Mouse (Mus musculus): ENCODE results near the gene Msmp.
A peak's percentile ranks its signal among the peaks of the same experiment; 100 is the strongest.
"Not testable (repeated sequence)": the region's sequence is repeated elsewhere in the genome, so short reads cannot be mapped to it uniquely, and the experiment has no call there.

The Msmp gene

DNA sequence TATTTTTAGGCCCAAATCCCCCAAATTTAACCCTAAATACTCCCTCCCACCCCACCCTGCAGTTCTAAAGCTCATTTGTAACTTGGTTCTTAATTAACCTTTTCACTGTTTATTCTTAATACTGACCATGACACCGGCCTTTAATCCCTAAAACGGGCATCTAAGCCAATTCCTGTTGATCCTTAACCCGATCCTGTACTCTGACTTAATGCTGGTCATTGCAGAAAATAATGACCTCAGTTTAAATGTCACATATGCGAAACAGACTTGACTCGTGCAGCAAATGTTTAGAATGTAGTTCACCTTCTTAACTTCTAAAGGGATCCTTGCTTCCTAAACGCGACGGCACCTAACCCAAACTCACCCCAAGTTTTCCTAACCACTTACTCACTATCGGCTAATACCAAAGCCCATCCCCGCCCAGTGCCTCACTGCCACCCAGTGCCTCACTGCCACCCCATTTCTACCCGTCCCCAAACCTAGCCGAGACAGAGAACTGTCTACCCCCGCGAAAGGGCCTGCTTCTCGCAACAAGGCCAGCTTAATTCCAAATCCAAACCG is 22.8 kb downstream of the Msmp start:
- no peak for DNase-seq

DNA sequence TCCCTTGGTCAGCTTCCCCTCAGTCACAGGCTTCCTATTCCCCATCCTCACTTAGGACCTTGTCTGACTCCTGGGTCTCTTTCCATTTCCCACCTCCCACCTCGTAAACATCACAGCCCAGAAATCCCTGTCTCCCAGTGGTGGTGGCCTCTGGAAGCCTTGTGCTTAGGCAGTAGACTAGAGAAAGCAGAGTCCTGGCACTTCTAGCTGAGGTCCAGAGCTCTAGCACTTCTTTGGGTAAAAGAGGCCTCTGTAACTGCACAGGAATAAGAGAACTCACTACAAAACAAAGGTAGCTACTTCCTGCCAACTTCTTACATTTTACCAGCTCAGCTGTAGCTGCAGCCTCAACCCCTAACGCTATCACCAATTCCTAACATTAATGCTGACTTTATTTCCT is 23.3 kb downstream of the Msmp start:
- DNase-seq, result no peak

DNA sequence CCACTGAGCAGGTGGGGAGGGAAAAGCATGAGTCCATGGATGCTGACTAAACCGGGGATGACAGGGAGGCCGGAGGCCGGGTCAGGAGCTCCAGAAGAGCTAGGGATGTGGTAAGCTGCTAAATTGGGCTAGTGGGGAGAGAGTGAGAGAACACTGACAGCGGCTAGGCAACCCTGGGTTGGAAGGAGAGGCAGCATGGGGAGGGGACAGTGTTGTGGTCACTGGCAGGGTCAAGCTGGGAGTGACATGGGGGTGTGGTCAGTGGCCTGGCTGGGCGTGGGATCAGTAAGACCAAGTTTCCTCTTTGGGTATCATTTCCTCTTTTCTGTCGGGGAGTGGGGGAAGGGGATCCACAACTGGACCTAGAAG is 24.1 kb downstream of the Msmp start:
- DNase-seq, result peak; percentile 65 to 72

DNA sequence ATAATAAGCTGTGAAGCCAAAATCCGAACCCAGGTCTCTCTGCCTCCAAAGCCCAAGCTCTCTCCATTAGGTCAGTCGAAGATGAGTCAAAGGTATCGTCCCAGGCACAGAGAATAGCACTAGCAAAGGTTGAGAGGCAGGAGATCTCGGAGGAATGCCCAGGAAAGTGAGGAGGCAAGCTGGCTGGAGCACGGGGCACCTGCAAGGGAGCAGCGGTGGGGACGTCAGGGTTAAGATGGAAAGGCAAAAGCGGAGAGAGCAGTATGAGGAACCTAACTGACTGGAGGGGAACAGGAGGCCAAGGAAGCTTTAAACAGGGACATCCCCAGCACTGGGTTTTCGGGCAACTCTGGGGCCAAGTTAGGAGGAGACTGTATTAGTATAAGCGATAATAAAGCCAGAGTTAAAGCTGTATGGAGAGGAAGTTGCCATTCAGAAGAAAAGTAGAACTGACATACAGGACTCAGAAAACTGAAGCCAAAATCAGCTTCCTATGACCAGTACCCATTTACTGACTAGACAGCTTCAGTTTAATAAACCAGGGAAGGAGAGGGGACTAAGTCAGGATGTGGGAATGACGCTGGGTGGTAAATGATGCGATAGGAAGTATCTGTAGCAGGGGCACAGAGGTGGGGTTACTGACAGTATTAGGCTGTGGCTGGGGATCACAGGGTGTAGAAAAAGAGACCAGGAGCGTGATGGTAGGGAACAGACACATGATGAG is 24.6 kb downstream of the Msmp start:
- DNase-seq, result no peak

DNA sequence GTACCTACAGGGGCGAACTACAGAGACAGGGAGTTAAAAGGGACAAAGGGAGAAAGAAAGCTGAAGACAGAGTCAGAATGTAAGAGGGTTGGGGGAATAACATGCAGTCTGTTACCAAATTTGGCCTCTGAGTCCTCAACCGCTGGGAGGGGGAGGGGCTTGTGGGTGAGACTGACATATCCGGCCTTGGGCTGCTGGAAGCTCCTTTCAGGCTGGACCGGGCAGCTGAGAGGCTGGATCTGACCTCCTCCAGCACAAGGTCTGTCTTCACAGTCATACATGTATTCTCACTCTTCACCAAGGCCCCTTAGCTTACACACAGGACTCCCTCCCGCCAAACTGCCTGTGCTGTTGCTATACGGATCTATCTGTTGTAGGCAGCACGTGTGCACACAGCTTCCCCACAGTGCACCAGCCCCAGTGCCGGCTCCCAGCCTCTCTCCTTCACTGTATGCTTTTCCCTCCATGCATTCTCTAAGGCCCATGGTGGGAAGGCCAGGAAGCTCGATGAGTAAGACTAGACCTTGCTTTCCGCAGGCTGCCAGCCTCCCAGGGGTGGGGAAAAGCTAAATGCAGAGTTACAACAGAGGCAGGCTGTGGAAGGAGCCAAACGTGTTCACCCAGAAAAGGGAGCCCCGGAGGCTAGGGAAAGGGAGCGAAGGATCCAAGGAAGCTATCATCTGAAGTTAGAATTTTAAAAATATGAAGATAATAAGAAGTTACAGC is 25.5 kb downstream of the Msmp start:
- peak; percentile 87 to 93 for DNase-seq

DNA sequence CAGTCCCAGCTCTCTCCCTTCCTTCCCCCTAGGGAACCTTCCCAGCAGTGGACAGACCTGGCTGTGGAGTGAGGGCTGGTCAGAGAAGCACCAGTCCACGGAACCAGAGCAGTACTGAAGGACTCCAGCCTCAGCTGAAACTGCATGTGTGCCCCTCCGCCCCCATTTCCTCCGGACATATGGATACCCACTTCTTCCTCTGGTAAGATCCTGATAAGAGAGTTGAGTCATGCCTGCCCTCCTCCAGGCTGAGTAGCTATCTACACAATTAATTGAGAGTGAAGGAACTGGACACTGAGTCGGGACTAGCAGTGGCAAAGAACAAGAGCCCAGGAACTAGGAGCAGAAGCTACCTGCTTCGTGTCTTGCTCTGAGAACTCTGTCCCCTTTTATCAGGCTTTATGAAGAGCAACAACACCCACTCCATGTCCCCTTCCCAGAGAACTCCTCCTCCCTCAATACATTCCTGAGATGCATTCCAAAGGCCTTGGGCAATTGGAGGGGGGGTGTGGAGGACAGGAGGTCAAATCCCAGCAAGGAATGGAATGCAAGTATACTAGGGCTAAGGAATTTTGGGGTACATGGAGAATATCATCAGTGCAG is 26.2 kb downstream of the Msmp start:
- DNase-seq, result peak in 1 of 2 experiments; percentile 24

DNA sequence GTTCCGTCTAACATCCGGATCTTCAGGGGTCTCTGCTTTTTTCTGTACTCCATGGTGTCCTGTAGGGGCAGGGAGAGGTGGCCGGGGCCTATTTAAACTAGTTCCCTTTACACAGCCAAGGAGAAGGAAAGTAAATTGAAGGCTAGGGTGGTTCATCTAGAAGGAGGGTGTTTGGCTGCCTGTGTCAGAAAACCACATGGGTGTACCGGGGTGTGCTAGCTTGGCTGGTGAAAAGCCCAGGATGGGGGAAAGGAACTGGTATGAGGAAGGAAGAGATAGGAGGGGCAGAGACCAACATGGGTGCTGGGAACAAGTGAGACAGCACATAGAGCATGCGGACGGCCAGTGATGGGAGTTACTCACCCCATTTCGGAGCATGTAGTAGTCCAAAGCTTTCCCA is 28.4 kb downstream of the Msmp start:
- no peak for DNase-seq

DNA sequence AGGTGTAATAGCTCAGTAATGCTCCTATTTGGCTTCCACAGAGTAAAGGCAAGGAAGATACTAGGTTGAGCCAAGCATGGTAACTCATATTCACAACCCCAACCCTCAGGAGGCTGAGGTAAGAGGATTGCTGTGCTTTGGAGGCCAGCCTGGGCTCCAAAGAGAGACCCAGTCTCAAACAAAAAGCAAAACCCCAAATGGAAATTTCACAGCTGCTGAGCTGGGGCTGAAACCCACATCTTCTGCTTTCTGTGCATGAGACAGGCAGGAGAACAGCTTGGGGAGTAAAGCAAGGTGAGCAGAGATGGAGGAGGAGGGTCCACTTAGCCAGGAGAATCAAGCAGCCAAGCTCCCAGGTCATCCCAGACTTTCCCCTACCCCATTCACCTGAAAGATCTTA is 30.4 kb downstream of the Msmp start:
- no peak for DNase-seq

DNA sequence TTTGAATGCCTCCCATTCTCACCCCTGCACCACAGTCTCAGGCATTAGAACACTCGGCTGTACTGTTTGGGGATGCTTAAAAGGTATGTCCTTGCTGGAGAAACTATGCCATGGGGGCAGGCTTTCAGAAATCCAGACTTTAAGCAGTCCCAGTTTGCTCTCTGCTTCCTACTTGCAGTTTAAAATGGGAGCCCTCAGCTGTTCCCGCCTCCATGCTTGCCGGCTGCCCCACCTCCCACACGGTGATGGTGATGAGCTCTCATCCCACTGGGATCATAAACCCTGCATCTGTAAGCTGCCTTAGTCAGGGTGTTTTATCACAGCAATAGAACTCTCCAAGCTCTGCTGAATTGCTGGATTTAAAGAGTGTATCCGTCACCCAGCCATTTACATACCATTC is 31.9 kb downstream of the Msmp start:
- no peak for DNase-seq

DNA sequence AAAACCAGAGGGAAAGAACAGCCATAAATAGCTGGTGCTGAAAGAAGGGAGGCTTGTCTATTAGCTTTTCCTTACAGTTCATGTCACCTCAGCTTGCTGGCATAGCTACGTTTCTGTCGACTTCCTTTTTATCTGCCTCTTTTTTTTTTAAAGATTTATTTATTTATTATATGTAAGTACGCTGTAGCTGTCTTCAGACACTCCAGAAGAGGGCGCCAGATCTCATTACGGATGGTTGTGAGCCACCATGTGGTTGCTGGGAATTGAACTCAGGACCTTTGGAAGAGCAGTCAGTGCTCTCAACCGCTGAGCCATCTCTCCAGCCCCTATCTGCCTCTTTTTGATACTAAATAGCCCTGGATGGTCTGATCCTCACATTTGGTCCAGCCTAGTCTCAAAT is 32.4 kb downstream of the Msmp start:
- not testable (repeated sequence) for DNase-seq

DNA sequence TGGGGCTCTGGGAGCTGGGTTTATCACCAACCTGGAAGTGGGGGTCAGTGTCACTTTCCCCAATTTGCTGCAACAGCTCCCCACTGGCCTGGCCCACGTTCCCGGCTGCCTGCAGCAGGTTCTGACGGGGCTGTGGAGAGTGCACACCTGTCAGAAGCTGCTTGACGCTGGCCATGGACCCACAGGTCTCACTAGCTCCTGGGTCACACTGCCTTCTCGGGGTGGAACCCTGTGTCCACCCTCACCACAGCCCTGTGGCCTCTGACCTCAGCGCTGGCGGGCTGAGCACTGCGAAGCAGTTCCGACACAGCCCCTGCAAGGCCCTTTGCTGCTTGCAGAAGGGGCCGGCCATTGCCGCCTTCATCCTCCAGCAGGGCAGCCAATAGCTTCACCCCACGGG is 35.2 kb downstream of the Msmp start:
- DNase-seq, result no peak

DNA sequence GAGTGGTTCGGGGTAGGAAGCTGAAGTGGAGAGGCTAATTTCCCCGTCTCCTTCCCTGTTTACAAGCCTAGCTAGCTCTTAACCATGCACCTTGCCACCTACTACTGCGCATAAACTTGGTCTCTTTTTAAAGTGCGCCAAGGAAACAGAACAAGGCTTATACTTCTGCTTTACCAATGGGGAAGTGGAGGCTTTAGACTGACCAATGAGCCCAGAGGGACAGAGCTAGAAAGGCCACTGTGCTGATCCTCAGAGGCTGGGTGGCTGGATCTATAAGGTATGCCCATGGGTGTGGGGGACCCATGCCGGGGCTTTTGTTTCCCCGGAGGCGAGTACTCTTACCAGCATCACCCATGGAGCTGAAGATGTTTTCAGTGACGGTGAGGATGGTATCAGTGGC is 37.1 kb downstream of the Msmp start:
- no peak for DNase-seq

DNA sequence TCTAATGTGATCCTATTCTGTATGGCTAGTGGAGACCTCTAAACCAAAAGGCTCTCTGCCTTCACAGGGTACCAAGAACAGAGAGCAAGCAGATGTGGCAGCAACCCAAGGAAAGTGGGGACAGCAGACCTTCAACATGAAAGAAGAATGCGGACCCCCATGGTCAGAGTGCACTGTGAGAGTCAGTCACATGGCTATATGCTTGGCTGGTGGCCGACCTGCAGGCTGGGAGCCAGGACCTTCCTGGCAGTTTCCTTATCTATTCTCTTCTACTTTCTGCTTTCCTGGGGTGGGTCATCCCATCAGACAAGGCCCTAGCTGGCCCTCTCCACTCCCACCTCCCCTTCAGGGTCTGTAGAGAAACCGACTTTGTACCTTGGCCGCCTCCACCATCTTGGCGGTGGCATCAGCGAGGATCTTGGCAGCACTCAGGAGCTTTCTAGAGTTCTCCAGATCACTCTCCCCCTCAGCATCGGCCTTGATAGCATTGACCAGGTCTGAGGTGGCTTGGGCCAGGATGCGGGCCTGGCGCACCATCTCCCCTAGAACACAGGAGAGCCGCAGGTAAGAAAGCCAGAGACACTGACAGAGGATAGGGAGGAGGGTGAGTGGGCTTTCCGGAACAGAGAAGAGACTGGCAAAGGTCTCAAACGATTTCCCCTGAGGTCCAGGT is 37.8 kb downstream of the Msmp start:
- DNase-seq, result no peak

DNA sequence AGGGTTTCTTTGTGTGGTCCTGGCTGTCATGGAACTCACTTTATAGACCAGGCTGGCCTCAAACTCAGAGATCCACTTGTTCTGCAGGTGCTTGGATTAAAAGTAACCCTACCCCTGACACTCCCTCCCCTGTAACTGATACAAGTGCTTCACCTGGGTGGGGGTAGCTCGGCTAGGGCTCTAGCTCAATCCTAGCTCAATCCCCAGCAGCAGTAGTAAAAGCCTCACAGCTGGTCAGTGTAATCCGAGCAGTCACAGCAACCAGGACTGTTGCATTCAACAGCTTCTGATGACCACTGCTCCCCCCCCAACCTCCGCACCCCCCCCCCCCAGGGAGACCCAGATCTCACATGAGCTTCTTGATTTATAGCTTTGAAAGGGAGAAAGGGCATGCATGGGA is 42.2 kb downstream of the Msmp start:
- DNase-seq, result no peak

DNA sequence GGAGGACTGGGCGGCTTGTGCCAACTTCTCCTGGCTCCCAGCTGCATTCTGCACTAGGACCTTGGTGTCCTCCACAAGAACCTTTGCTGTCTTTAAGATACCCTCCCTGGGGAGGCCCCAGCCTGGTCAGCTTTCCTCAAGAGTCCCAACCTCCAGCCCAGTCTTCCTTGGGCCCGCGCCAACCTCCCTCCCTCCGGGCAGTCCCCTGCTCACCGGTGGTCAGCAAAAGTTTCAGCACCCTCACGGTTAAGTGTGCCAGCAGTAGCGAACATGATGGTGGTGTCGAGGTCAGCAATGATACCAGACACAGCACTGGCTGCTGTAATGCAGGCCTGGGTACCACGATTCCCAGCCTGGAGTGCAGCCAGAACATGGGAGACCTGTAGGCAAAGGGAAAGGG is 48.3 kb downstream of the Msmp start:
- DNase-seq, result no peak

DNA sequence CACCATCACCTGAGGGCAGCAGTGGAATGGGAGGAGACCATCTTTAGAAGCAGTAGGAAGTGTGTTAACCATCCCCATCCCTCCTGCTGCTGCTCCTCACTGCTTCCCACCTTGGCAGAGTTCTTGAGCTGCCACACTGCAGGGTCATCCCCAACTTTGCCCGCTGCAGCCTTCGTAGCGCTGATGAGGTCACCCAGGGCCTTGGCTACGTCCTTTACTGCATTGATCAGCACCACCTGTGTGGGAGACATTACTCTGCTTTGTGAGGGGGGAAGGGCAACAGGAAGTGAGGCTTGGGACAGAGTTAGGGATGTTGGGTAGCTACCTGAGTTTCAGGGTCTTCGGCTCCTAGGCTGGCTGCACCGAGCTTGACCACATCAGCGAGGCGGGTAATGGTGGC is 48.7 kb downstream of the Msmp start:
- no peak for DNase-seq

DNA sequence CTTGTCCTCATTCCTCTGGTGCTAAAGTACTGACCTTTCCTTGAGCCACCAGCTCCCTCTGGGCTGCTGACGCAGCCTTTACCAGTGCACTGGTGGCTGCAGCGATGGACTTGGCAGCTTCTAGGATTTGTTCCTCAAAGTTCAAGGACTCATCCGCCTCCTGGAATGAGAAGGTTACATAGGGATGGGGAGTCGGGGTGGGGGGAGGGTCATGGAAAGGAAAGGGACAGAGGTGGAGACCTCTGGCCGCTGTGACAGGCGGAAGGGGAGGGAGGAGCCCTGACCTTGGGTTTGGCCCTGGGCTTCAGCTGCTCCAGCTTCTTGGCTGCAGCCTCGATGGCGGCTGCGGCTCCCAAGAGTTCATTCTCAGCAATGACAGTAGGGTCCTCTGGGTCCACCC is 51.0 kb downstream of the Msmp start:
- peak in 1 of 2 experiments; percentile 25 for DNase-seq

Data from kidney, postnatal 4 days (tissue).